Mouse (Mus musculus): ENCODE measurements around the gene Srsf7. TPM values are rescaled to one million over a fixed set of nuclear protein-coding genes. Genes with fewer than 3 reads are reported as not detected.
"Not testable (repeated sequence)": the region's sequence is repeated elsewhere in the genome, so short reads cannot be mapped to it uniquely, and the experiment has no call there.

Gene Srsf7
- polyA plus RNA-seq, 1 experiment from 2014 or later, result 939 TPM

GRCm38 (mm10) chr17:80179959-80180358 lies 27.1 kb downstream of the Srsf7 start:
- Histone ChIP-seq H3K27me3 (ENCODE audit: control insufficient read depth, insufficient read depth, low read length) (no peaks in the 10 kb centered on the region), H3K4me3 (ENCODE audit: low read depth, low read length) (no peak overlapping the region), H3K9ac (ENCODE audit: low read length) (no peak overlapping the region), H3K4me1 (ENCODE audit: control insufficient read depth, insufficient read depth, low read length) (no peaks in the 10 kb centered on the region), H3K27ac (replicated peaks; ENCODE audit: low read depth, low read length) (no peak overlapping the region), H3K4me2 (ENCODE audit: low read depth, severe bottlenecking) (no peak overlapping the region), H3K9me3 (ENCODE audit: control insufficient read depth, low read length) (no peaks in the 10 kb centered on the region), H3K36me3 (ENCODE audit: control insufficient read depth, insufficient read depth, low read length) (no peaks in the 10 kb centered on the region)
- ATAC-seq (ENCODE audit: insufficient number of reproducible peaks, low FRiP score, low TSS enrichment, low read depth) (peak; percentile 77), DNase-seq (ENCODE audit: low spot score) (peak; percentile 78)
- 3% methylated on average over 6 of the region's 6 CpGs for WGBS

- H3K4me2 ChIP-seq (ENCODE audit: low read depth, severe bottlenecking); H3K9me3 ChIP-seq (ENCODE audit: control insufficient read depth, low read length); H3K4me1 ChIP-seq (ENCODE audit: control insufficient read depth, insufficient read depth, low read length); H3K27ac ChIP-seq (replicated peaks; ENCODE audit: low read depth, low read length); H3K9ac ChIP-seq (ENCODE audit: low read length); ATAC-seq (ENCODE audit: insufficient number of reproducible peaks, low FRiP score, low TSS enrichment, low read depth); H3K27me3 ChIP-seq (ENCODE audit: control insufficient read depth, insufficient read depth, low read length); H3K36me3 ChIP-seq (ENCODE audit: control insufficient read depth, insufficient read depth, low read length); H3K4me3 ChIP-seq (ENCODE audit: low read depth, low read length); DNase-seq (ENCODE audit: low spot score): not testable (repeated sequence)
- 95% methylated on average over 3 of the region's 3 CpGs for WGBS
Measured at GRCm38 (mm10) chr17:80178846-80179245, 28.3 kb downstream of the Srsf7 start.

GRCm38 (mm10) chr17:80175966-80176365 lies 31.1 kb downstream of the Srsf7 start:
- DNase-seq (ENCODE audit: low spot score), result no peak
- no peaks in the 10 kb centered on the region for H3K27me3 ChIP-seq (ENCODE audit: control insufficient read depth, insufficient read depth, low read length)
- H3K9me3 ChIP-seq (ENCODE audit: control insufficient read depth, low read length), result no peaks in the 10 kb centered on the region
- no peak overlapping the region for H3K9ac ChIP-seq (ENCODE audit: low read length)
- H3K4me3 ChIP-seq (ENCODE audit: low read depth, low read length), result no peak overlapping the region
- ATAC-seq (ENCODE audit: insufficient number of reproducible peaks, low FRiP score, low TSS enrichment, low read depth), result no peak
- H3K4me2 ChIP-seq (ENCODE audit: low read depth, severe bottlenecking), result no peak overlapping the region
- 92% methylated on average over 3 of the region's 3 CpGs for WGBS
- H3K27ac ChIP-seq (replicated peaks; ENCODE audit: low read depth, low read length), result no peak overlapping the region
- no peaks in the 10 kb centered on the region for H3K4me1 ChIP-seq (ENCODE audit: control insufficient read depth, insufficient read depth, low read length)
- H3K36me3 ChIP-seq (ENCODE audit: control insufficient read depth, insufficient read depth, low read length), result no peaks in the 10 kb centered on the region

GRCm38 (mm10) chr17:80175386-80175739 lies 31.7 kb downstream of the Srsf7 start:
- H3K4me2 ChIP-seq (ENCODE audit: low read depth, severe bottlenecking), result no peak overlapping the region
- ATAC-seq (ENCODE audit: insufficient number of reproducible peaks, low FRiP score, low TSS enrichment, low read depth), result no peak
- H3K4me3 ChIP-seq (ENCODE audit: low read depth, low read length), result no peak overlapping the region
- H3K9me3 ChIP-seq (ENCODE audit: control insufficient read depth, low read length), result no peaks in the 10 kb centered on the region
- no peaks in the 10 kb centered on the region for H3K27me3 ChIP-seq (ENCODE audit: control insufficient read depth, insufficient read depth, low read length)
- no peak for DNase-seq (ENCODE audit: low spot score)
- H3K27ac ChIP-seq (replicated peaks; ENCODE audit: low read depth, low read length), result no peak overlapping the region
- 94% methylated on average over 4 of the region's 4 CpGs for WGBS
- no peak overlapping the region for H3K9ac ChIP-seq (ENCODE audit: low read length)
- no peaks in the 10 kb centered on the region for H3K36me3 ChIP-seq (ENCODE audit: control insufficient read depth, insufficient read depth, low read length)
- H3K4me1 ChIP-seq (ENCODE audit: control insufficient read depth, insufficient read depth, low read length), result no peaks in the 10 kb centered on the region

- no peak overlapping the region for H3K4me3 ChIP-seq (ENCODE audit: low read depth, low read length)
- DNase-seq (ENCODE audit: low spot score) (no peak), ATAC-seq (ENCODE audit: insufficient number of reproducible peaks, low FRiP score, low TSS enrichment, low read depth) (no peak)
- no peak overlapping the region for H3K9ac ChIP-seq (ENCODE audit: low read length)
- no peaks in the 10 kb centered on the region for H3K36me3 ChIP-seq (ENCODE audit: control insufficient read depth, insufficient read depth, low read length)
- no peak overlapping the region for H3K4me2 ChIP-seq (ENCODE audit: low read depth, severe bottlenecking)
- no peaks in the 10 kb centered on the region for H3K27me3 ChIP-seq (ENCODE audit: control insufficient read depth, insufficient read depth, low read length)
- no peak overlapping the region for H3K27ac ChIP-seq (replicated peaks; ENCODE audit: low read depth, low read length)
- no peaks in the 10 kb centered on the region for H3K9me3 ChIP-seq (ENCODE audit: control insufficient read depth, low read length)
- no peaks in the 10 kb centered on the region for H3K4me1 ChIP-seq (ENCODE audit: control insufficient read depth, insufficient read depth, low read length)
- WGBS, result 79% methylated on average over 19 of the region's 19 CpGs
Measured at GRCm38 (mm10) chr17:80174699-80175385, 32.3 kb downstream of the Srsf7 start.

- H3K27me3 ChIP-seq (ENCODE audit: control insufficient read depth, insufficient read depth, low read length), result no peaks in the 10 kb centered on the region
- no peak overlapping the region for H3K4me3 ChIP-seq (ENCODE audit: low read depth, low read length)
- H3K36me3 ChIP-seq (ENCODE audit: control insufficient read depth, insufficient read depth, low read length), result no peaks in the 10 kb centered on the region
- DNase-seq (ENCODE audit: low spot score) (no peak), ATAC-seq (ENCODE audit: insufficient number of reproducible peaks, low FRiP score, low TSS enrichment, low read depth) (no peak)
- no peak overlapping the region for H3K27ac ChIP-seq (replicated peaks; ENCODE audit: low read depth, low read length)
- 92% methylated on average over 3 of the region's 3 CpGs for WGBS
- peaks cover 1% of the 10 kb centered on the region; the same call in 1 of the 2 replicates for H3K4me1 ChIP-seq (ENCODE audit: control insufficient read depth, insufficient read depth, low read length)
- H3K4me2 ChIP-seq (ENCODE audit: low read depth, severe bottlenecking), result no peak overlapping the region
- H3K9ac ChIP-seq (ENCODE audit: low read length), result no peak overlapping the region
- H3K9me3 ChIP-seq (ENCODE audit: control insufficient read depth, low read length), result no peaks in the 10 kb centered on the region
Measured at GRCm38 (mm10) chr17:80174146-80174545, 33.0 kb downstream of the Srsf7 start.

GRCm38 (mm10) chr17:80173708-80174107 lies 33.4 kb downstream of the Srsf7 start:
- WGBS, result 92% methylated on average over 2 of the region's 2 CpGs
- H3K27me3 ChIP-seq (ENCODE audit: control insufficient read depth, insufficient read depth, low read length), result no peaks in the 10 kb centered on the region
- peaks cover 6% of the 10 kb centered on the region for H3K4me1 ChIP-seq (ENCODE audit: control insufficient read depth, insufficient read depth, low read length)
- no peaks in the 10 kb centered on the region for H3K36me3 ChIP-seq (ENCODE audit: control insufficient read depth, insufficient read depth, low read length)
- no peaks in the 10 kb centered on the region for H3K9me3 ChIP-seq (ENCODE audit: control insufficient read depth, low read length)
- no peak overlapping the region for H3K4me3 ChIP-seq (ENCODE audit: low read depth, low read length)
- no peak overlapping the region for H3K9ac ChIP-seq (ENCODE audit: low read length)
- H3K27ac ChIP-seq (replicated peaks; ENCODE audit: low read depth, low read length), result no peak overlapping the region
- no peak overlapping the region for H3K4me2 ChIP-seq (ENCODE audit: low read depth, severe bottlenecking)
- ATAC-seq (ENCODE audit: insufficient number of reproducible peaks, low FRiP score, low TSS enrichment, low read depth) (no peak), DNase-seq (ENCODE audit: low spot score) (no peak)

GRCm38 (mm10) chr17:80172761-80173160 lies 34.3 kb downstream of the Srsf7 start:
- Histone ChIP-seq H3K27ac (replicated peaks; ENCODE audit: low read depth, low read length) (no peak overlapping the region), H3K4me3 (ENCODE audit: low read depth, low read length) (no peak overlapping the region), H3K4me2 (ENCODE audit: low read depth, severe bottlenecking) (no peak overlapping the region), H3K36me3 (ENCODE audit: control insufficient read depth, insufficient read depth, low read length) (no peaks in the 10 kb centered on the region), H3K4me1 (ENCODE audit: control insufficient read depth, insufficient read depth, low read length) (peaks cover 14% of the 10 kb centered on the region), H3K9ac (ENCODE audit: low read length) (no peak overlapping the region), H3K27me3 (ENCODE audit: control insufficient read depth, insufficient read depth, low read length) (no peaks in the 10 kb centered on the region), H3K9me3 (ENCODE audit: control insufficient read depth, low read length) (no peaks in the 10 kb centered on the region)
- ATAC-seq (ENCODE audit: insufficient number of reproducible peaks, low FRiP score, low TSS enrichment, low read depth) (no peak), DNase-seq (ENCODE audit: low spot score) (no peak)
- WGBS, result 92% methylated on average over 5 of the region's 5 CpGs

- H3K9ac ChIP-seq (ENCODE audit: low read length), result no peak overlapping the region
- no peak overlapping the region for H3K4me3 ChIP-seq (ENCODE audit: low read depth, low read length)
- no peak for ATAC-seq (ENCODE audit: insufficient number of reproducible peaks, low FRiP score, low TSS enrichment, low read depth)
- H3K4me1 ChIP-seq (ENCODE audit: control insufficient read depth, insufficient read depth, low read length), result peaks cover 15% of the 10 kb centered on the region
- H3K9me3 ChIP-seq (ENCODE audit: control insufficient read depth, low read length), result no peaks in the 10 kb centered on the region
- WGBS, result 90% methylated on average over 4 of the region's 4 CpGs
- H3K27me3 ChIP-seq (ENCODE audit: control insufficient read depth, insufficient read depth, low read length), result no peaks in the 10 kb centered on the region
- H3K27ac ChIP-seq (replicated peaks; ENCODE audit: low read depth, low read length), result no peak overlapping the region
- DNase-seq (ENCODE audit: low spot score), result no peak
- no peaks in the 10 kb centered on the region for H3K36me3 ChIP-seq (ENCODE audit: control insufficient read depth, insufficient read depth, low read length)
- H3K4me2 ChIP-seq (ENCODE audit: low read depth, severe bottlenecking), result no peak overlapping the region
Measured at GRCm38 (mm10) chr17:80171948-80172347, 35.2 kb downstream of the Srsf7 start.

Measured in limb, embryonic 11.5 days (tissue).